Mouse (Mus musculus): ENCODE measurements around the gene Zfp354a. TPM values are rescaled to one million over a fixed set of nuclear protein-coding genes. Genes with fewer than 3 reads are reported as not detected.
"Not testable (repeated sequence)": the region's sequence is repeated elsewhere in the genome, so short reads cannot be mapped to it uniquely, and the experiment has no call there.

Gene Zfp354a
- 7.8 and 8.6 TPM in 2 replicates for polyA plus RNA-seq (2016; fragmentation: Nextera tagmentation; extraction: Ambion mirVana)

DNA sequence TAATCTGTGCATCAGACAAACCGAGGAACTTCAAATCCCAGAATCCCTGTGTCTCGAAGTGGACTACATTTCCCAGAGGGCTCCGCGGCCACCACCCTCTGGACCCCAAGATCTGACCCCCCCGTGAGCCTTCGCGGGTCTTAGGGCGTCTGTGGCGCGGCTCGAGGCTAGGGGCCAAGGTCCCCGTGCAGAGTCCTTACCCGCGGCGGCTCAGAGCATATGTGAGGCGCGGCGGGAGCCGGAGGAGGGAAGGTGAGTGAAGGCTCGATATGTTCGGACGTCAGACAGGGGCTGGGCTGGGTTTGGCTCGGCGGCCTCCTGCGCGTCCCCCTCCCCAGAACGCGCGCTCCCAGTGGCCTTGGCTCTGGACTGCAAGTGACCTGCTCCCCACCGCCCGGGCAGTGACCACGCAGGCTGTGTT is at the start of gene Zfp354a:
TSS of gene Zfp354a (plus strand) at position 107 of the 421 bp plus-strand sequence.
- H3K9me3 ChIP-seq, result no peaks in the 10 kb centered on the region
- DNase-seq (ENCODE audit: low spot score), result peak; percentile 86
- H3K27ac ChIP-seq (replicated peaks), result peak within 1 kb of the TSS; percentile 95
- under 1% methylated on average over 32 of the region's 32 CpGs for WGBS
- H3K4me3 ChIP-seq, result peak within 1 kb of the TSS; percentile 89
- H3K36me3 ChIP-seq (replicated peaks), result peaks cover 34% of the 10 kb centered on the region
- no peaks in the 10 kb centered on the region for H3K27me3 ChIP-seq (replicated peaks; ENCODE audit: low read depth, poor library complexity, severe bottlenecking)
- peaks cover 11% of the 10 kb centered on the region for H3K4me1 ChIP-seq

DNA sequence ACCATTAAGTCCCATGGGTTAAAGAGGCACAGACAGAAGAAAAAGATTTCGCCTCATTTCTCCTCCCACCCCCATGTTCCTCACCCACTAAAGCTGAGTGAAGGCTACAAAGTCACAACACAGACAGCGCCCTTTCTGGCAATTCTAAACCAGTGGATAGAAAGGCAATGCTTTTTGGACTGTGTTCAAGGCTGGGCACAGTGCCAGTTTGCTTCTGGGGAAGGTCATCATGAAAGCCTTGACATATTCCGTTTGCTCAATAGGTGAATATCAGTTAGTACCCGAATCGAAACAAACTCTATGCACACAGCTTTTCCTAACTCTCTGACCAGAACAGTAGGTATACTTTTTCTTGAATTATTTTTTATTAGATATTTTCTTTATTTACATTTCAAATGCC is 47.2 kb upstream of the Zfp354a start:
- no peak for DNase-seq (ENCODE audit: low spot score)
- Histone ChIP-seq H3K27me3 (replicated peaks; ENCODE audit: low read depth, poor library complexity, severe bottlenecking) (no peaks in the 10 kb centered on the region), H3K4me3 (no peak overlapping the region), H3K9me3 (0 out of 2 replicates have a peak, but pooled peaks cover 3% of the 10 kb centered on the region), H3K36me3 (replicated peaks) (no peaks in the 10 kb centered on the region), H3K27ac (replicated peaks) (no peak overlapping the region), H3K4me1 (no peaks in the 10 kb centered on the region)
- 88% methylated on average over 5 of the region's 5 CpGs for WGBS

DNA sequence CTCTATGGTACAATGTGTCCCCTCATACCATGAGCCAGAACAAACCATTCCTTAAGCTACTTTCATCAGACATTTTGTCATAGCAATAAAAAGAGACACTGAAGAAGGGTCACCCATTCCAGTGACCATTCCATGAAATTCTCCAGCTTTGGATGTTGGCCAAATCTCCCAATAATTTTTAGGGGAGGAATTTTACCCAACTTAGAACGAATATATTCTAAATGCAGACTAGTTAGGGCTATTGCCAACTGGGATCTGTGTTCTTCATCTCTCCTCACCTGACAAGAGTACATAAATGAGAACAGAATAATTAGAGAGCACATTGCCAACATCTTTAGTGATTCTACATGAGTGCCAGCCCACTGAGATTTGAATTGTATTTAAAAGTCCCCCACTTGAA is 45.1 kb upstream of the Zfp354a start, which contains the start of gene Olfr54:
TSS of gene Olfr54 (plus strand) at position 301 of the 400 bp plus-strand sequence.
- no peak for DNase-seq (ENCODE audit: low spot score)

DNA sequence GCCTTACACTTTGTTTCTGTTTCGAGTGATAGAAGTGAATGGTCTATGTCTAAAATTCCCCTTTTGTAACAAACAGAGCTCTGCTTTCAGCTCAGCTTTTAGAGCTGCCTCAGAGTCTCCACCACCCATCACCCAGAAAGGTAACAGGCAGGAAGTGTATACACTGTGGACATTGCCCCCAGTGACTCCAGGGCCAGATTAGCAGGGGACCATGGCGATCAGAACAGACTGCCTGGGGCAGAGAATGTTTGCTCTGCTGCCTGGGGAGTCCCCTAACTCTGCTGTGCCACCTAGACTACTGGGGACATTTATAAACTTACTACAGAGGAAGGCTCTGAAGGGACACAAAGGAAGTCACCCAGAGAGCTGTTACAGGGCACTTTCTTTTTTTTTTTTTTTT is 42.7 kb upstream of the Zfp354a start:
- H3K9me3 ChIP-seq, result 0 out of 2 replicates have a peak, but pooled peaks cover under 1% of the 10 kb centered on the region
- DNase-seq (ENCODE audit: low spot score), result no peak
- H3K36me3 ChIP-seq (replicated peaks), result no peaks in the 10 kb centered on the region
- no peaks in the 10 kb centered on the region for H3K4me1 ChIP-seq
- WGBS, result 46% methylated on average over 2 of the region's 2 CpGs
- H3K27me3 ChIP-seq (replicated peaks; ENCODE audit: low read depth, poor library complexity, severe bottlenecking), result no peaks in the 10 kb centered on the region
- H3K4me3 ChIP-seq, result no peak overlapping the region
- no peak overlapping the region for H3K27ac ChIP-seq (replicated peaks)

More for the DNA sequence above, 45.1 kb upstream of the Zfp354a start, which contains the start of gene Olfr54:
- H3K4me3 ChIP-seq, result no peak within 1 kb of the TSS
- 77% methylated on average over 1 of the region's 1 CpGs for WGBS
- no peak within 1 kb of the TSS for H3K27ac ChIP-seq (replicated peaks)
- H3K4me1 ChIP-seq, result no peaks in the 10 kb centered on the region
- no peaks in the 10 kb centered on the region for H3K27me3 ChIP-seq (replicated peaks; ENCODE audit: low read depth, poor library complexity, severe bottlenecking)
- H3K9me3 ChIP-seq, result 0 out of 2 replicates have a peak, but pooled peaks cover 3% of the 10 kb centered on the region
- H3K36me3 ChIP-seq (replicated peaks), result no peaks in the 10 kb centered on the region

DNA sequence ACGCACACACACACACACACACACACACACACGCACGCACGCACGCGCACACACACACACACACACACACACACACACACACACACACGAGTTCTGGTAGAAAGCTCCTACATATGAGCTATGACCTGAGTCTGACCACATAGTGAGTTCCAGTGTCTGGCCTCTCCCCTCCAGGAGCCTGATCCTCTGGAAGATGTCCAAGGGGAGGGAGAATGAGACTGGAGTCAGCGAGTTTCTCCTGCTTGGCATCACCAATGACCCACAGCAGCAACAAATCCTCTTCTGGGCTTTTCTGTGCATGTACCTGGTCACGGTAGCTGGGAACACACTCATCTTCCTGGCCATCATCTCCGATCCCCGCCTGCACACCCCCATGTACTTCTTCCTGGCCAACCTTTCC is 32.2 kb upstream of the Zfp354a start:
- WGBS, result 84% methylated on average over 11 of the region's 11 CpGs

DNA sequence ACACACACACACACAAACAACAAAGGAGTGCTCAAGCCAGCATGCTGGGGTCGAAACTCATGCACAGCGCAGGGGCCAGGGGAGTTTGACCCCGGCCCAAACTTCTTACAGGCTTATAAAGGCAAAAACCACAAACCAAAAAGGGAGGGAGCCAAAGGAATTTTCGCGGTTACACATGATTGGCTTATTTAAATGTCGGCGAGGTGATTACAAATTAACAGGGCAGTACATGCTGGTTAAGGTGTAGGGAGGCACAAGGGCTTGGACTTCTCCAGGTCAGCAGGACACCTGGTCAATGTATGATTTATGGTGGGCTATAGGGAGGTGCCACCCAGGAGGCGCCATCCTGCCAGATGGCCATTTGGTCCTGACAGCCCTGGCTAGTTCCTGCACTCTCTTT is 29.7 kb upstream of the Zfp354a start:
- H3K4me1 ChIP-seq; H3K4me3 ChIP-seq; DNase-seq (ENCODE audit: low spot score); H3K36me3 ChIP-seq (replicated peaks); H3K9me3 ChIP-seq; H3K27me3 ChIP-seq (replicated peaks; ENCODE audit: low read depth, poor library complexity, severe bottlenecking); H3K27ac ChIP-seq (replicated peaks): not testable (repeated sequence)
- 76% methylated on average over 8 of the region's 8 CpGs for WGBS

More for the DNA sequence above, 32.2 kb upstream of the Zfp354a start:
- H3K9me3 ChIP-seq; H3K4me1 ChIP-seq; H3K27ac ChIP-seq (replicated peaks); H3K36me3 ChIP-seq (replicated peaks); H3K27me3 ChIP-seq (replicated peaks; ENCODE audit: low read depth, poor library complexity, severe bottlenecking); H3K4me3 ChIP-seq; DNase-seq (ENCODE audit: low spot score): not testable (repeated sequence)

DNA sequence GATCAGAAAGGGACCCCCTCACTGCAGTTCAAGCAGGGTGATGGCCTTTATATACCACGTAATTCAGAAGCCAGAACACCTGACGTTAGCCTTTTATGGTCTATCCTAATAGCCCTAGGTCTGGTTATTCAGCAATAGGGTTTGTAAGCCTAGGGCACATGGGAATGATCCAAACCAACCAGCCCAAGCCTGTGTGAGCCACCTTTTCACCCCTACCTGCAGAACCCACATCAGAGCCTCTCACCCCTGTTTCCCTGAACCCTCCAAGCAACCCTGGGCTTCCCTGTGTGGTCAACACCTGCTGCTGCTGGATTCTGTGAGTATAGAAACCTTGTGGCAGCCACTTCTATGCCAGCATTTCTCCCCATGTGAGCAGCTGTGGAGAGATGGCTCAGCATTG is 28.8 kb upstream of the Zfp354a start:
- H3K4me3 ChIP-seq, result no peak overlapping the region
- H3K27me3 ChIP-seq (replicated peaks; ENCODE audit: low read depth, poor library complexity, severe bottlenecking), result no peaks in the 10 kb centered on the region
- WGBS, result 85% methylated on average over 2 of the region's 2 CpGs
- H3K9me3 ChIP-seq, result no peaks in the 10 kb centered on the region
- no peak overlapping the region for H3K27ac ChIP-seq (replicated peaks)
- no peak for DNase-seq (ENCODE audit: low spot score)
- H3K36me3 ChIP-seq (replicated peaks), result no peaks in the 10 kb centered on the region
- no peaks in the 10 kb centered on the region for H3K4me1 ChIP-seq

DNA sequence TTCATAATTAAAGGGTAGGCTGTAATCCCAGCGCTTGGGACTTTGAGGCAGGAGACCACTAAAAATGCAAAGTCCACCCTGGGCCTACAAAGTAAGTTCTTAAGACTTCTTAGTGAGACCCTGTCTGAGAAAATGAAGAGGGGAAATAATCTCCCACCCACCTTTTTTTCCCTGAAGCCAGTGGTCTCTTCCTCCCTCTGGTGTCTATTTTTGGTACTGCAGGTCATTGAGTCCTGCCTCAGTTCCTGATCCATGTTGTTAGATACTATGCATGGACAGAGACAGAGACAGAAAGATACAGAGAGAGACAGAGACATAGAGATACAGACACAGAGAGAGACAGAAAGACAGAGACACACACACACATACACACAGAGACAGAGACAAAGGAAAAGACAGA is 26.2 kb upstream of the Zfp354a start:
- 0 out of 2 replicates have a peak, but pooled peaks cover 3% of the 10 kb centered on the region for H3K9me3 ChIP-seq
- H3K4me1 ChIP-seq, result no peaks in the 10 kb centered on the region
- no peak overlapping the region for H3K4me3 ChIP-seq
- H3K27me3 ChIP-seq (replicated peaks; ENCODE audit: low read depth, poor library complexity, severe bottlenecking), result no peaks in the 10 kb centered on the region
- peak; percentile 31 for DNase-seq (ENCODE audit: low spot score)
- 37% methylated on average over 1 of the region's 1 CpGs for WGBS
- H3K27ac ChIP-seq (replicated peaks), result no peak overlapping the region
- no peaks in the 10 kb centered on the region for H3K36me3 ChIP-seq (replicated peaks)

DNA sequence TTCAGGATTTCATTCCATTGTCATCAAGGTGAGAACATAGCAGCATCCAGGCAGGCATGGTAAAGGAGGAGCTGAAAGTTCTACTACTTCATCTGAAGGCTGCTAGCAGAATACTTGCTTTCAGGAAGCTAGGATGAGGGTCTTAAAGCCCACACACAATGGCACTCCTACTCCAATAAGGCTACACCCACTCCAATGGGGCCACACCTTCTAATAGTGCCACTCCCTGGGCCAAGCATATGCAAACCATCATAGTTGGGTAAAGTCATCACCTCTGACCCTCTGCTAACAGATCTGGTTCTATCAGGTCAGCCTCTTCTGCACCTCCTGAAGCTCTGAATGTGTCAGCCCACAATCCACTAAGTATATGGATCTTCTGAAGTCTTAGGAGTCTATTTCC is 24.9 kb upstream of the Zfp354a start:
- DNase-seq (ENCODE audit: low spot score); H3K27me3 ChIP-seq (replicated peaks; ENCODE audit: low read depth, poor library complexity, severe bottlenecking); H3K27ac ChIP-seq (replicated peaks); H3K4me3 ChIP-seq; H3K36me3 ChIP-seq (replicated peaks); H3K4me1 ChIP-seq; H3K9me3 ChIP-seq: not testable (repeated sequence)

DNA sequence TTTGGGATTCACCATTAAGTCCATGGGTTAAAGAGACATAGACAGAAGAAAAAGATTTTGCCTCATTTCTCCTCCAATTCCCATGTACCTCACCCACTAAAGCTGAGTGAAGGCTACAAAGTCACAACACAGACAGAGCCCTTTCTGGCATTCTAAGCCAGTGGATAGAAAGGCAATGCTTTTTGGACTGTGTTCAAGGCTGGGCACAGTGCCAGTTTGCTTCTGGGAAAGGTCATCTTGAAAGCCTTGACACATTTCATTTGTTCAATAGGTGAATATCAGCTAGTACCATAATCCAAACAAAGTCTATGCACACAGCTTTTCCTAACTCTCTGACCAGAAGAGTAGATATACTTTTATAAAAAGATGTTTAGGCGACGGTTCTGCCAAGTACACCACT is 23.1 kb upstream of the Zfp354a start:
- 90% methylated on average over 2 of the region's 2 CpGs for WGBS
- DNase-seq (ENCODE audit: low spot score), result no peak
- H3K36me3 ChIP-seq (replicated peaks), result no peaks in the 10 kb centered on the region
- H3K9me3 ChIP-seq, result 0 out of 2 replicates have a peak, but pooled peaks cover 3% of the 10 kb centered on the region
- no peaks in the 10 kb centered on the region for H3K4me1 ChIP-seq
- H3K27ac ChIP-seq (replicated peaks), result no peak overlapping the region
- H3K4me3 ChIP-seq, result no peak overlapping the region
- H3K27me3 ChIP-seq (replicated peaks; ENCODE audit: low read depth, poor library complexity, severe bottlenecking), result no peaks in the 10 kb centered on the region

DNA sequence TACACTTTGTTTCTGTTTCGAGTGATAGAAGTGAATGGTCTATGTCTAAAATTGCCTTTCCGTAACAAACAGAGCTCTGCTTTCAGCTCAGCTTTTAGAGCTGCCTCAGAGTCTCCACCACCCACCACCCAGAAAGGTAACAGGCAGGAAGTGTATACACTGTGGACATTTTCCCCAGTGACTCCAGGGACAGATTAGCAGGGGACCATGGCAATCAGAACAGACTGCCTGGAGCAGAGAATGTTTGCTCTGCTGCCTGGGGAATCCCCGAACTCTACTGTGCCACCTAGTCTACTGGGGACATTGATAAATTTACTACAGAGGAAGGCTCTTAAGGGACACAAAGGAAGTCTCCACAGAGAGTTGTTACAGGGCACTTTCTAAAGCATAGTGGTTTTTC is 14.3 kb upstream of the Zfp354a start:
- DNase-seq (ENCODE audit: low spot score); H3K4me1 ChIP-seq; H3K27me3 ChIP-seq (replicated peaks; ENCODE audit: low read depth, poor library complexity, severe bottlenecking); H3K9me3 ChIP-seq; H3K27ac ChIP-seq (replicated peaks); H3K36me3 ChIP-seq (replicated peaks); H3K4me3 ChIP-seq: not testable (repeated sequence)
- 77% methylated on average over 3 of the region's 3 CpGs for WGBS

DNA sequence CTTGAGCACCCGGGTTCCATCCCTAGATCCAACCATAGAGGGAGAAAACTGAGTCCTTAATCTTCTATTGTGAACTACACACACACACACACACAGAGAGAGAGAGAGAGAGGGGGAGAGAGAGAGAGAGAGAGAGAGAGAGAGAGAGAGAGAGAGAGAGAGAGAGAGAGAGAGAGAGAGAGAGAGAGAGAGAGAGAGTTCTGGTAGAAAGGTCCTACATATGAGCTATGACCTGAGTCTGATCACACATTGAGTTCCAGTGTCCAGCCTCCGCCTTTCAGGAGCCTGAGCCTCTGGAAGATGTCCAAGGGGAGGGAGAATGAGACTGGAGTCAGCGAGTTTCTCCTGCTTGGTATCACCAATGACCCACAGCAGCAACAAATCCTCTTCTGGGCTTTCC is 11.2 kb upstream of the Zfp354a start, which contains the start of gene Olfr1375:
TSS of gene Olfr1375 (plus strand) at position 301 of the 400 bp plus-strand sequence.
- H3K4me1 ChIP-seq; H3K4me3 ChIP-seq; DNase-seq (ENCODE audit: low spot score); H3K27ac ChIP-seq (replicated peaks); H3K27me3 ChIP-seq (replicated peaks; ENCODE audit: low read depth, poor library complexity, severe bottlenecking); H3K9me3 ChIP-seq; H3K36me3 ChIP-seq (replicated peaks): not testable (repeated sequence)
- WGBS, result 79% methylated on average over 3 of the region's 3 CpGs

DNA sequence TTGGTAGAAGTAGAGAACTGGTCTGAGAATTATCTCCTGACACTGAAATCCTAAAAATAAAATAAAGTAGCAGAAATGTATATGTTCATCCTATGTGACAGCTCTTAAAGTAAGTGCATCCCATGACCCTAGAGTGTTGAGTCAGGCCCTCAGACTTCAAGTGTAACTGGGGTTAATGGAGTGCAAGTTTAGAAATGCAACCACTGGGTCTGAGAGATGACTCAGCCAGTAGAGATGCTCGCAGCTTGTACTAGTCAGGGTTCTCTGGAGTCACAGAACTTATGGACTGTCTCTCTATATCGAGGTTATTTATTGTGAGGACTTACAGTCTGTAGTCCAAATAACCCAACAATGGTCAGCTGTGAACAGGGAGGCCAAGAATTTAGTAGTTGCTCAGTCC is 7.4 kb upstream of the Zfp354a start:
- H3K4me1 ChIP-seq, result no peaks in the 10 kb centered on the region
- WGBS, result 71% methylated on average over 2 of the region's 2 CpGs
- no peak overlapping the region for H3K4me3 ChIP-seq
- H3K9me3 ChIP-seq, result no peaks in the 10 kb centered on the region
- H3K36me3 ChIP-seq (replicated peaks), result no peaks in the 10 kb centered on the region
- no peak for DNase-seq (ENCODE audit: low spot score)
- H3K27ac ChIP-seq (replicated peaks), result no peak overlapping the region
- no peaks in the 10 kb centered on the region for H3K27me3 ChIP-seq (replicated peaks; ENCODE audit: low read depth, poor library complexity, severe bottlenecking)
